Mouse (Mus musculus): ENCODE measurements around the gene Igfals. TPM values are rescaled to one million over a fixed set of nuclear protein-coding genes. Genes with fewer than 3 reads are reported as not detected.

Gene Igfals
- polyA plus RNA-seq, 1 experiment from 2014 or later: 1.1 TPM

DNA sequence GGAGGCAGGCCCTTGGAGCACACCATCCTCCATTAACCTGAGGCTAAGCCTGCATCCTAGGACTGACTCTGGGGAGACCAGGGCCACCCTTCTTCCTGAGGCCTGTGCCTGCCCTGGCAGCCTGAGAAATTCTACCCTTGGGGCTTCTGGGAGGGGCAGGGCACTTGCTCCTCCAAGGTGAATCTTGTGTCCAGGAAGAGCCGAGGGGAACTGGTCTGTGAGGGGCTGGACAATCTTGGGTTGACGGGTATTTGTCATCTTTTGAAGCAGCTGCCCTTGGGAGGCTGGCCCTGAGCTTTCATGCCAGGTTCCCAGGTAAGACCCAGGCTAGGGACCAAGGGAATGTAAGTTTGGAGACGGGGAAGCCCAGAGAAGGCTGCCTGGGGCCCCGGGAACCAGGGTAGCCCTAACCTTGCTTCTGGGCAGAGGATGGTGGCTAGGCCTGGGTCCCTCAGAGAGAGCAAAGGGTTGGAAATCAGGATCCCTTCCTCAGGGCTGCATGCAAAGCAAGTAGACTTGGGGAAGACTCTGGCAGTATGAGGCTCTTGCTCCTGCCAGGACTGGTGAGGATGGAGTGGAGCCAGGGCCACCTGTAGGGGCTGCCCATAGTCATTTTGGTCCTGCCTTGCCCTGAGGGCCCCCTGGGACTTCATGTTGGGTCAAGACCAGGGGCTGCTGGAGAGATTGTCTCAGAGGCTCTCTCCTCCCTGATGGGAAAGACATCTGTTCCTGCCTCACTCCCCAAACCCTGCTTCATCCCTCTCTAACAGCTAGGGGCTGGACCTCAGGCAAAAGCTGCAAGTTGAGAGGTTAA is 32.5 kb downstream of the Igfals start:
- Histone ChIP-seq H3K27ac (ENCODE audit: low read length) (no peak overlapping the region), H3K9me3 (ENCODE audit: control insufficient read depth, low read depth, low read length) (no peaks in the 10 kb centered on the region), H3K4me1 (ENCODE audit: control insufficient read depth, insufficient read depth, low read length) (peaks cover 15% of the 10 kb centered on the region), H3K27me3 (ENCODE audit: control insufficient read depth, insufficient read depth, low read length) (no peaks in the 10 kb centered on the region), H3K9ac (replicated peaks; ENCODE audit: low read depth, low read length) (0 out of 2 replicates have a peak overlapping the region, but pooled peaks have one; percentile 10), H3K36me3 (ENCODE audit: control insufficient read depth, insufficient read depth, low read length) (peaks cover 63% of the 10 kb centered on the region), H3K4me3 (ENCODE audit: low read depth, low read length) (peak overlapping the region; percentile 91; the same call in 1 of the 2 replicates), H3K4me2 (replicated peaks; ENCODE audit: low read depth, low read length) (no peak overlapping the region)
- no peak for ATAC-seq (ENCODE audit: insufficient number of reproducible peaks, insufficient read depth, low FRiP score, low read depth)
- 80% methylated on average over 4 of the region's 4 CpGs for WGBS

DNA sequence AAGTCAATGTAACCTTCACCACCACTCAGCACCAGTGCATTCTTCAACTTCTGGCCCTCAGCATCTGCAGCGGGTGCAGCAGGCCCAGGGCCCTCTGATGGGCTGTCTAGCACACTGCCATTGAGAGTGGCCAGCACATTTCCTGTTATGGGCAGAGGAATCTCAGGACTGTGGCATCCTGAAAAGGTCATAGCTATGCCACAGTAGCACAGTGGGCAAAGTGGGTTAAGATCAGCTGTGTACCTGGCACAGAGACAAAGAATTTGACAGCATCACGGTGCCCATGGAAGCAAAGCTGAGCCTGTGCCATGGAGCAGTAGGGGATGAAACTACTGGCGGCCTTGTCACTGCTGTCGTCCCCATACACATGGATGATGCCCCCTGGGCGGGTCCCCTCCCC is 33.4 kb downstream of the Igfals start:
- WGBS: 88% methylated on average over 5 of the region's 5 CpGs
- no peak overlapping the region for H3K27ac ChIP-seq (ENCODE audit: low read length)
- peaks cover 67% of the 10 kb centered on the region for H3K36me3 ChIP-seq (ENCODE audit: control insufficient read depth, insufficient read depth, low read length)
- no peak for ATAC-seq (ENCODE audit: insufficient number of reproducible peaks, insufficient read depth, low FRiP score, low read depth)
- H3K9ac ChIP-seq (replicated peaks; ENCODE audit: low read depth, low read length): no peak overlapping the region
- H3K4me2 ChIP-seq (replicated peaks; ENCODE audit: low read depth, low read length): no peak overlapping the region
- no peaks in the 10 kb centered on the region for H3K9me3 ChIP-seq (ENCODE audit: control insufficient read depth, low read depth, low read length)
- H3K27me3 ChIP-seq (ENCODE audit: control insufficient read depth, insufficient read depth, low read length): no peaks in the 10 kb centered on the region
- no peak overlapping the region for H3K4me3 ChIP-seq (ENCODE audit: low read depth, low read length)
- H3K4me1 ChIP-seq (ENCODE audit: control insufficient read depth, insufficient read depth, low read length): peaks cover 7% of the 10 kb centered on the region

DNA sequence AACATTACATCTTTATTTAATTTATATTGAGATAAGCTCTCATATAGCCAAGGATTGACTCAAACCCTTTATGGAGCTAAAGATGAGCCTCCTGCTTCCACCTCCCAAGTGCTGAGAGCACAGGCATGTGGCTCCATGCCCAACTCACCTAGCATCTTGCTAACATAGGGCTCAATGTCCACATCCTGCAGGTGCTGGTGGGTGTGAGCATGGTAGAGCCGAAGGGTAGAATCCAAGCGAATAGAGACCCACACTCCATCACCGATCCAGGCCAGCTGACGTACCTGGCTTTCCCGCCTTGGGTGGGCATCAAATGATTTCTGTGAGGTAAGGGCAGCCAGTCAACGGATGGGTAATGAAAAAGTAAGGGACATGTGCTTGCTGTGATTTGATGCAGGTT is 34.2 kb downstream of the Igfals start:
- 94% methylated on average over 6 of the region's 6 CpGs for WGBS
- no peak overlapping the region for H3K27ac ChIP-seq (ENCODE audit: low read length)
- H3K36me3 ChIP-seq (ENCODE audit: control insufficient read depth, insufficient read depth, low read length): peaks cover 74% of the 10 kb centered on the region
- H3K4me3 ChIP-seq (ENCODE audit: low read depth, low read length): no peak overlapping the region
- no peak for ATAC-seq (ENCODE audit: insufficient number of reproducible peaks, insufficient read depth, low FRiP score, low read depth)
- H3K9ac ChIP-seq (replicated peaks; ENCODE audit: low read depth, low read length): no peak overlapping the region
- peaks cover 5% of the 10 kb centered on the region; the same call in 1 of the 2 replicates for H3K4me1 ChIP-seq (ENCODE audit: control insufficient read depth, insufficient read depth, low read length)
- H3K4me2 ChIP-seq (replicated peaks; ENCODE audit: low read depth, low read length): no peak overlapping the region
- H3K9me3 ChIP-seq (ENCODE audit: control insufficient read depth, low read depth, low read length): no peaks in the 10 kb centered on the region
- H3K27me3 ChIP-seq (ENCODE audit: control insufficient read depth, insufficient read depth, low read length): no peaks in the 10 kb centered on the region

DNA sequence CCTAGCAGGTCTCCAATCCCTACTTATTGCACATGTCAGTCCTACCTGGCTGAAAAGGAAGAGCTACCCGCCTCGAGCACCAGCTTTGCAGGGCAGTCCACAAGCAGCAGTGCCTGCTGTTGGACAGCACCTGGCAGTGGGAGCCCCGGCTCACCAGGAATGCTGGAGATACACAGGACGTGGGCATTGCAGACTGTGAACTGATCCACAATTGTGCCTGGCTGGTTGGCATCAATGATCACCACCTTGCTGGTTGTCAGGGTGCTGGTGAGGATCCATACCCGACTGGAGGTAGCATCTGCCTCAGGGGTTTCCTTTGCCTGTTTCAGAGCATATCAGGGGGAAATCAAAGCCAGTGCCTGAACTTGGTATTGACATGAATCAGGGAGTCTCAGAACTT is 36.3 kb downstream of the Igfals start:
- H3K36me3 ChIP-seq (ENCODE audit: control insufficient read depth, insufficient read depth, low read length): peaks cover 95% of the 10 kb centered on the region
- WGBS: 89% methylated on average over 5 of the region's 5 CpGs

DNA sequence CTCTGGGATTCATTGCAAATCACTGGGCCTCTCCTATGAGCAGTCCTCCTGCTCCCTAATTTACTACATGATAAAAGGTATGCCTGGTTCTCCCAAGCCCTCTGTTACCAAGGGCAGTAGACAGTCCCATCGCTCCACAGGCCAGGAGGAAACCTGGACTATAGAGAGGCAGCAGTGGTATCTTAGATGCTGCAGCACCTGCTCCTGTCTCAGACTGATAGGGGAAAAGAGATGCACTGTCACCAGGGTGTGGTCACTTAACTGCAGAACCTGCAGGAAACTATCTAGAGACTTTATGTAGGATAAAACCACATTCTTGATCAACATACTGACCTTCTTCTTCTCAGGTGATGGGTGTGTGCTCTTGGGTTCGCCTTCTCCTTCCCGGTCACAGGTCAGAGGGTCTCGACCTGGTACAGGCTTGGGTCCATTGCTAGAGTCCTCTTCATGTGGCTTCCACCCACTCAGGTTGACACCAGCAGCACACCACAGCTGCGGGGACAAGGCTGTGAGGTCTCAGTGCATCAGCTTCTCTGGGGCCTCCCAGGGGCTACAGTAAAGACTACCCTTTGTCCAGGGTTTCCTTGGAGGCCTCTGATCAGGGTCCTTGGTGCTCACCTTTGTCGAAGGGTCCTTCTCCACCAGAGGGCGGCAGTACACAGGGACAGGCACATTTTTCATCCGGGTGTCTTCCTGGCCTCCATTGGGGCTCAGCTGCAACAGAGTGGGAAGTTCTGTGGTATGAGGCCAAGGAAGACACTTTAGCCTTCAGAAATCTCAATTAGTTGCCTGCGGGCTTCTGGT is 37.1 kb downstream of the Igfals start:
- 67% methylated on average over 9 of the region's 9 CpGs for whole genome bisulfite sequencing
- peak; percentile 56; the same call in 1 of the 2 replicates for ATAC-seq (ENCODE audit: insufficient number of reproducible peaks, insufficient read depth, low FRiP score, low read depth)
- Histone ChIP-seq H3K4me2 (replicated peaks; ENCODE audit: low read depth, low read length) (no peak overlapping the region), H3K9ac (replicated peaks; ENCODE audit: low read depth, low read length) (no peak overlapping the region), H3K4me3 (ENCODE audit: low read depth, low read length) (no peak overlapping the region), H3K9me3 (ENCODE audit: control insufficient read depth, low read depth, low read length) (no peaks in the 10 kb centered on the region), H3K27ac (ENCODE audit: low read length) (no peak overlapping the region), H3K4me1 (ENCODE audit: control insufficient read depth, insufficient read depth, low read length) (no peaks in the 10 kb centered on the region), H3K27me3 (ENCODE audit: control insufficient read depth, insufficient read depth, low read length) (no peaks in the 10 kb centered on the region), H3K36me3 (ENCODE audit: control insufficient read depth, insufficient read depth, low read length) (peaks cover 97% of the 10 kb centered on the region)

More for the DNA sequence above, 36.3 kb downstream of the Igfals start:
- Histone ChIP-seq H3K4me3 (ENCODE audit: low read depth, low read length) (no peak overlapping the region), H3K4me1 (ENCODE audit: control insufficient read depth, insufficient read depth, low read length) (peaks cover 1% of the 10 kb centered on the region; the same call in 1 of the 2 replicates), H3K27me3 (ENCODE audit: control insufficient read depth, insufficient read depth, low read length) (no peaks in the 10 kb centered on the region), H3K27ac (ENCODE audit: low read length) (no peak overlapping the region), H3K4me2 (replicated peaks; ENCODE audit: low read depth, low read length) (no peak overlapping the region), H3K9me3 (ENCODE audit: control insufficient read depth, low read depth, low read length) (no peaks in the 10 kb centered on the region), H3K9ac (replicated peaks; ENCODE audit: low read depth, low read length) (no peak overlapping the region)
- no peak for ATAC-seq (ENCODE audit: insufficient number of reproducible peaks, insufficient read depth, low FRiP score, low read depth)

DNA sequence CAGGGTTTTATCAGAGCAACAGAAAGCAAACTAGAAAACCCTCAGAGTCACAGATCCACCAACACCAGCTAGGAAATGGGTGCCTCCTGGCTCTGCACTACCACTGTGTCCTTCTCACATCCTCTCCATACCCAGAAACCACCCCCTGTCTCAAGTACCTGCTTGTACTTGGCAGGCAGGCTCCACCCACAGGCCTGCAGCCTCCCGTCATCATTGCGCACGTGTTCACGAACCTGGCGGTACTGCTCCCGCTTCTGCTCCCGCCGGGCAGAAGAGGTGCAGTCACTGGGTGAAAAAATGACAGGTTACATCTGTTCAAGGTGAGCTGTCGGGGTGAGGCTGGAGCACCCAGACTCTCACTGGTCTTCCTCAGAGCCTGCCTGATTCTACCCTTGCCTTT is 38.0 kb downstream of the Igfals start:
- Histone ChIP-seq H3K36me3 (ENCODE audit: control insufficient read depth, insufficient read depth, low read length) (peaks cover 96% of the 10 kb centered on the region), H3K27me3 (ENCODE audit: control insufficient read depth, insufficient read depth, low read length) (no peaks in the 10 kb centered on the region), H3K9ac (replicated peaks; ENCODE audit: low read depth, low read length) (no peak overlapping the region), H3K4me3 (ENCODE audit: low read depth, low read length) (no peak overlapping the region), H3K4me1 (ENCODE audit: control insufficient read depth, insufficient read depth, low read length) (no peaks in the 10 kb centered on the region), H3K27ac (ENCODE audit: low read length) (no peak overlapping the region), H3K9me3 (ENCODE audit: control insufficient read depth, low read depth, low read length) (no peaks in the 10 kb centered on the region), H3K4me2 (replicated peaks; ENCODE audit: low read depth, low read length) (no peak overlapping the region)
- WGBS: 83% methylated on average over 9 of the region's 9 CpGs
- no peak for ATAC-seq (ENCODE audit: insufficient number of reproducible peaks, insufficient read depth, low FRiP score, low read depth)

DNA sequence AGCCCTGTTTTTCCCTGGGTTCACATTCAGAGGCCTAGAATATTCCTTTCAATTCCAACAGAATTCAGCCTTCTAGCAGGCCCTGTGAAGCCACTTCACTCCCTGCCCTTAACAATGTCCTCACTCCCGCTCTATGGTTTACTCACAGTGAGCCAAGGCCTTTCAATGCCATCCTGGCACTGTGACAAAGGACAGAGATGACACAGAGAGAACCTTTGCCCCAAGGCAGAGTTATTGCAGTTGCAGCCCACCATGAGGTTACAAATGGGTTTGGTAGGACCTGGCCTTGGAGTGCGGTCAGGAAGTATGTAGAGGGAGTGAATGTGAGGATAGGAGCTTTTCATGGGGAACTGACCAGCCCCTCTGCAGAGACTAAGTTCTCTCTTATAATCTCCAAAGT is 41.8 kb downstream of the Igfals start:
- H3K4me2 ChIP-seq (replicated peaks; ENCODE audit: low read depth, low read length): no peak overlapping the region
- WGBS: 93% methylated on average over 2 of the region's 2 CpGs
- no peaks in the 10 kb centered on the region for H3K27me3 ChIP-seq (ENCODE audit: control insufficient read depth, insufficient read depth, low read length)
- H3K4me3 ChIP-seq (ENCODE audit: low read depth, low read length): no peak overlapping the region
- no peak overlapping the region for H3K27ac ChIP-seq (ENCODE audit: low read length)
- H3K9ac ChIP-seq (replicated peaks; ENCODE audit: low read depth, low read length): no peak overlapping the region
- H3K9me3 ChIP-seq (ENCODE audit: control insufficient read depth, low read depth, low read length): no peaks in the 10 kb centered on the region
- no peaks in the 10 kb centered on the region for H3K4me1 ChIP-seq (ENCODE audit: control insufficient read depth, insufficient read depth, low read length)
- ATAC-seq (ENCODE audit: insufficient number of reproducible peaks, insufficient read depth, low FRiP score, low read depth): no peak
- peaks cover 88% of the 10 kb centered on the region for H3K36me3 ChIP-seq (ENCODE audit: control insufficient read depth, insufficient read depth, low read length)

DNA sequence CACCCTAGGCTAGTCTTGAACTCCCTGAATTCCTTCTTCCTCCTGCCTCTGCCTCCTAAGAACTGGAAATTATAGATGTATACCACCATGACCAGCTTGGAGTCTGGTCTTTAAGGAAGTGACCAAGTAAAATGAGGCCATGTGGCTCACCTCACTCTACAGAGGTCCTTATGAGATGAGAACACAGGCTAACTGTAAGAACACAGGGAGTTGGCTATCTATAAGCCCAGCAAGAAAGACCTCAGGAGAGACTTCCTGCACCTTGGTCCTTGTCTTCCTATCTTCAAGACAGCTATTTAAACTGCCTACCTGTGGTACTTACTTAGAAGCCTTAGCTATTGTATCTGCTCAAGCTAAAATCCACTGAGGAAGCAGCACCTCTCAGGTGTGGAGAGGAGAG is 48.2 kb downstream of the Igfals start:
- Histone ChIP-seq H3K36me3 (ENCODE audit: control insufficient read depth, insufficient read depth, low read length) (peaks cover 83% of the 10 kb centered on the region), H3K4me1 (ENCODE audit: control insufficient read depth, insufficient read depth, low read length) (no peaks in the 10 kb centered on the region), H3K9ac (replicated peaks; ENCODE audit: low read depth, low read length) (no peak overlapping the region), H3K27ac (ENCODE audit: low read length) (no peak overlapping the region), H3K4me2 (replicated peaks; ENCODE audit: low read depth, low read length) (no peak overlapping the region), H3K27me3 (ENCODE audit: control insufficient read depth, insufficient read depth, low read length) (no peaks in the 10 kb centered on the region), H3K4me3 (ENCODE audit: low read depth, low read length) (no peak overlapping the region), H3K9me3 (ENCODE audit: control insufficient read depth, low read depth, low read length) (no peaks in the 10 kb centered on the region)
- ATAC-seq (ENCODE audit: insufficient number of reproducible peaks, insufficient read depth, low FRiP score, low read depth): no peak
